Mouse (Mus musculus) myocyte (in vitro differentiated cells): ENCODE measurements around the gene Irf2. TPM values are rescaled to one million over a fixed set of nuclear protein-coding genes. Genes with fewer than 3 reads are reported as not detected.

Source experiments
- H3K27me3 ChIP-seq: one replicate; pipeline ENCODE4 v1.6.1; 2011; ENCODE audit not compliant: control insufficient read depth, insufficient read depth, insufficient read length
- H3K36me3 ChIP-seq: one replicate; pipeline ENCODE4 v1.6.1; 2011; ENCODE audit not compliant: control insufficient read depth, insufficient read depth
- H3K4me2 ChIP-seq: one replicate; pipeline ENCODE4 v1.6.1; 2011; ENCODE audit warnings: low read depth, control low read depth
- H3K4me3 ChIP-seq: one replicate; pipeline ENCODE4 v1.5.1; 2011; ENCODE audit warnings: mild to moderate bottlenecking, control low read depth, moderate library complexity
- H3K79me2 ChIP-seq: one replicate; pipeline ENCODE4 v1.6.1; 2011; ENCODE audit not compliant: control insufficient read depth, insufficient read depth
- H3ac ChIP-seq: one replicate; pipeline ENCODE4 v1.6.1; 2011; ENCODE audit not compliant: control insufficient read depth, insufficient read length
- CEBPB ChIP-seq: IDR thresholded peaks from 2 replicates; pipeline ENCODE4 v1.6.1; 2011; ENCODE audit warnings: mild to moderate bottlenecking, moderate library complexity; ENCODE audit not compliant: poor library complexity, insufficient read depth, severe bottlenecking
- E2F4 ChIP-seq: IDR thresholded peaks from one replicate; pipeline ENCODE4 v1.6.1; 2011; ENCODE audit warnings: mild to moderate bottlenecking, control low read depth, moderate library complexity; ENCODE audit not compliant: insufficient read depth
- MAX ChIP-seq: IDR thresholded peaks from one replicate; pipeline ENCODE4 v1.6.1; 2011; ENCODE audit warnings: low read depth, mild to moderate bottlenecking, control low read depth
- MYOD1 ChIP-seq, 3 experiments: IDR thresholded peaks; one replicate each; pipeline ENCODE4 v1.6.1; 2011; ENCODE audit warnings: control low read depth in 2 of 3, low read depth in 2 of 3, mild to moderate bottlenecking in 2 of 3, moderate library complexity in 1 of 3; ENCODE audit not compliant: insufficient read length in 2 of 3, control insufficient read depth in 1 of 3
- MYOG ChIP-seq, 3 experiments: IDR thresholded peaks; one replicate each; pipeline ENCODE4 v1.6.1; 2011; ENCODE audit warnings: control low read depth in 2 of 3, low read depth in 2 of 3, mild to moderate bottlenecking in 2 of 3; ENCODE audit not compliant: insufficient read length in 2 of 3, control insufficient read depth in 1 of 3, insufficient read depth in 1 of 3
- POLR2A ChIP-seq: IDR thresholded peaks from one replicate; pipeline ENCODE4 v1.6.1; 2011; ENCODE audit warnings: low read depth, mild to moderate bottlenecking, control low read depth, moderate library complexity; ENCODE audit not compliant: insufficient read length
- POLR2AphosphoS2 ChIP-seq: IDR thresholded peaks from one replicate; pipeline ENCODE4 v1.6.1; 2011; ENCODE audit warnings: low read depth, control low read depth; ENCODE audit not compliant: insufficient read length
- REST ChIP-seq: IDR thresholded peaks from one replicate; pipeline ENCODE4 v1.6.1; 2011; ENCODE audit warnings: mild to moderate bottlenecking, control low read depth, moderate library complexity; ENCODE audit not compliant: insufficient read depth, insufficient read length
- SRF ChIP-seq: IDR thresholded peaks from one replicate; pipeline ENCODE4 v1.6.1; 2011; ENCODE audit warnings: low read depth; ENCODE audit not compliant: control insufficient read depth, insufficient read length
- TCF12 ChIP-seq: IDR thresholded peaks from one replicate; pipeline ENCODE4 v1.6.1; 2011; ENCODE audit warnings: mild to moderate bottlenecking, control low read depth; ENCODE audit not compliant: poor library complexity, insufficient read depth, severe bottlenecking
- TCF3 ChIP-seq: IDR thresholded peaks from one replicate; pipeline ENCODE4 v1.6.1; 2011; ENCODE audit warnings: low read depth, control low read depth; ENCODE audit not compliant: insufficient read length
- USF1 ChIP-seq: IDR thresholded peaks from one replicate; pipeline ENCODE4 v1.6.1; 2011; ENCODE audit warnings: low read depth, mild to moderate bottlenecking, control low read depth, moderate library complexity
- polyA plus RNA-seq: library from polyadenylated mRNA; unstranded; fragments of >200 nt; fragmentation: generic; extraction: Trizol; gene quantifications from one replicate; pipeline ENCODE4 v1.2.1, GENCODE M21; 2012; ENCODE audit warnings: missing spikeins

The Irf2 gene
- polyA plus RNA-seq, 1 experiment, result 8.8 TPM

- H3K4me2 ChIP-seq, result no peak overlapping the region
- TF ChIP-seq MYOG (IDR thresholded peaks at IDR 0.05; ENCODE audit: control insufficient read depth in 1 of 3, insufficient read depth in 1 of 3, insufficient read length in 2 of 3, low read depth in 2 of 3), result no peak
- no peak for TF ChIP-seq CEBPB
- no peak for TF ChIP-seq MYOD1 (IDR thresholded peaks at IDR 0.05; ENCODE audit: control insufficient read depth in 1 of 3, insufficient read length in 2 of 3, low read depth in 2 of 3)
- TF ChIP-seq POLR2A, result no peak
- TF ChIP-seq MAX, result no peak
- no peak for TF ChIP-seq POLR2AphosphoS2
- TF ChIP-seq E2F4, result no peak
- TF ChIP-seq TCF3, result no peak
- TF ChIP-seq SRF, result no peak
- no peak for TF ChIP-seq TCF12
- TF ChIP-seq REST, result no peak
- no peak for TF ChIP-seq USF1
- H3K79me2 ChIP-seq, result no peaks in the 10 kb centered on the region
- no peaks in the 10 kb centered on the region for H3K27me3 ChIP-seq
- H3ac ChIP-seq, result no peak overlapping the region
- H3K36me3 ChIP-seq, result no peaks in the 10 kb centered on the region
- no peak overlapping the region for H3K4me3 ChIP-seq
Measured at GRCm38 (mm10) chr8:46696256-46697041, 43.1 kb upstream of the Irf2 start.

GRCm38 (mm10) chr8:46697566-46697965 lies 42.0 kb upstream of the Irf2 start:
- TF ChIP-seq MYOG (IDR thresholded peaks at IDR 0.05; ENCODE audit: control insufficient read depth in 1 of 3, insufficient read depth in 1 of 3, insufficient read length in 2 of 3, low read depth in 2 of 3) (no peak), CEBPB (no peak), POLR2AphosphoS2 (no peak), POLR2A (no peak), E2F4 (no peak), REST (no peak), MYOD1 (IDR thresholded peaks at IDR 0.05; ENCODE audit: control insufficient read depth in 1 of 3, insufficient read length in 2 of 3, low read depth in 2 of 3) (no peak), TCF3 (no peak), MAX (no peak), SRF (no peak), USF1 (no peak)
- Histone ChIP-seq H3K4me2 (no peak overlapping the region), H3K79me2 (no peaks in the 10 kb centered on the region), H3K4me3 (no peak overlapping the region), H3K36me3 (no peaks in the 10 kb centered on the region), H3K27me3 (no peaks in the 10 kb centered on the region), H3ac (no peak overlapping the region)

GRCm38 (mm10) chr8:46698162-46698561 lies 41.4 kb upstream of the Irf2 start:
- Histone ChIP-seq H3K79me2 (no peaks in the 10 kb centered on the region), H3K36me3 (no peaks in the 10 kb centered on the region), H3K4me2 (no peak overlapping the region), H3K27me3 (no peaks in the 10 kb centered on the region), H3K4me3 (no peak overlapping the region), H3ac (no peak overlapping the region)
- TF ChIP-seq REST (no peak), CEBPB (no peak), TCF12 (no peak), USF1 (no peak), MYOD1 (IDR thresholded peaks at IDR 0.05; ENCODE audit: control insufficient read depth in 1 of 3, insufficient read length in 2 of 3, low read depth in 2 of 3) (no peak), SRF (no peak), MAX (no peak), TCF3 (no peak), POLR2A (no peak), E2F4 (no peak), POLR2AphosphoS2 (no peak), MYOG (IDR thresholded peaks at IDR 0.05; ENCODE audit: control insufficient read depth in 1 of 3, insufficient read depth in 1 of 3, insufficient read length in 2 of 3, low read depth in 2 of 3) (no peak)

GRCm38 (mm10) chr8:46705145-46705544 lies 34.4 kb upstream of the Irf2 start:
- Histone ChIP-seq H3K36me3 (no peaks in the 10 kb centered on the region), H3K79me2 (no peaks in the 10 kb centered on the region), H3K4me2 (no peak overlapping the region), H3ac (no peak overlapping the region), H3K4me3 (no peak overlapping the region), H3K27me3 (no peaks in the 10 kb centered on the region)
- no peak for TF ChIP-seq SRF
- TF ChIP-seq TCF12, result no peak
- no peak for TF ChIP-seq MAX
- no peak for TF ChIP-seq REST
- no peak for TF ChIP-seq CEBPB
- TF ChIP-seq E2F4, result no peak
